Mouse (Mus musculus): ENCODE data around the gene Msln. TPM values are rescaled to one million over a fixed set of nuclear protein-coding genes. Genes with fewer than 3 reads are reported as not detected.

Gene Msln
- polyA plus RNA-seq, 1 experiment, result not detected

- no peak overlapping the region for H3K4me3 ChIP-seq (ENCODE audit: insufficient read depth, low read depth, low read length)
- no peak overlapping the region for H3K27ac ChIP-seq (replicated peaks; ENCODE audit: low read depth, low read length)
- no peaks in the 10 kb centered on the region for H3K4me1 ChIP-seq (ENCODE audit: control insufficient read depth, insufficient read depth, insufficient read length, low read length)
Measured at GRCm38 (mm10) chr17:25783861-25784574, 29.8 kb upstream of the Msln start.

GRCm38 (mm10) chr17:25783086-25783485 lies 28.9 kb upstream of the Msln start:
- H3K4me1 ChIP-seq (ENCODE audit: control insufficient read depth, insufficient read depth, insufficient read length, low read length), result no peaks in the 10 kb centered on the region
- no peak overlapping the region for H3K4me3 ChIP-seq (ENCODE audit: insufficient read depth, low read depth, low read length)
- no peak overlapping the region for H3K27ac ChIP-seq (replicated peaks; ENCODE audit: low read depth, low read length)

GRCm38 (mm10) chr17:25781339-25781738 lies 27.2 kb upstream of the Msln start:
- H3K27ac ChIP-seq (replicated peaks; ENCODE audit: low read depth, low read length), result no peak overlapping the region
- no peaks in the 10 kb centered on the region for H3K4me1 ChIP-seq (ENCODE audit: control insufficient read depth, insufficient read depth, insufficient read length, low read length)
- H3K4me3 ChIP-seq (ENCODE audit: insufficient read depth, low read depth, low read length), result no peak overlapping the region

- no peak overlapping the region for H3K4me3 ChIP-seq (ENCODE audit: insufficient read depth, low read depth, low read length)
- no peak overlapping the region for H3K27ac ChIP-seq (replicated peaks; ENCODE audit: low read depth, low read length)
- H3K4me1 ChIP-seq (ENCODE audit: control insufficient read depth, insufficient read depth, insufficient read length, low read length), result no peaks in the 10 kb centered on the region
Measured at GRCm38 (mm10) chr17:25777948-25778347, 23.8 kb upstream of the Msln start.

GRCm38 (mm10) chr17:25775318-25776062 lies 21.3 kb upstream of the Msln start:
- H3K4me3 ChIP-seq (ENCODE audit: insufficient read depth, low read depth, low read length), result no peak overlapping the region
- H3K4me1 ChIP-seq (ENCODE audit: control insufficient read depth, insufficient read depth, insufficient read length, low read length), result no peaks in the 10 kb centered on the region

GRCm38 (mm10) chr17:25773549-25774120 lies 19.5 kb upstream of the Msln start, which contains the start of gene Narfl:
Gene Narfl (plus strand): TSS chr17:25773776.
- Histone ChIP-seq H3K27ac (replicated peaks; ENCODE audit: low read depth, low read length) (peak within 1 kb of the TSS; percentile 91), H3K4me1 (ENCODE audit: control insufficient read depth, insufficient read depth, insufficient read length, low read length) (no peaks in the 10 kb centered on the region), H3K4me3 (ENCODE audit: insufficient read depth, low read depth, low read length) (peak within 1 kb of the TSS; percentile 80)

More at GRCm38 (mm10) chr17:25775318-25776062, 21.3 kb upstream of the Msln start:
- H3K27ac ChIP-seq (replicated peaks; ENCODE audit: low read depth, low read length), result no peak overlapping the region

GRCm38 (mm10) chr17:25769331-25769730 lies 15.2 kb upstream of the Msln start:
- no peak overlapping the region for H3K27ac ChIP-seq (replicated peaks; ENCODE audit: low read depth, low read length)
- H3K4me1 ChIP-seq (ENCODE audit: control insufficient read depth, insufficient read depth, insufficient read length, low read length), result no peaks in the 10 kb centered on the region
- H3K4me3 ChIP-seq (ENCODE audit: insufficient read depth, low read depth, low read length), result no peak overlapping the region

GRCm38 (mm10) chr17:25765886-25766285 lies 11.7 kb upstream of the Msln start:
- Histone ChIP-seq H3K27ac (replicated peaks; ENCODE audit: low read depth, low read length) (no peak overlapping the region), H3K4me3 (ENCODE audit: insufficient read depth, low read depth, low read length) (no peak overlapping the region), H3K4me1 (ENCODE audit: control insufficient read depth, insufficient read depth, insufficient read length, low read length) (no peaks in the 10 kb centered on the region)

GRCm38 (mm10) chr17:25762591-25762990 lies 8.4 kb upstream of the Msln start:
- Histone ChIP-seq H3K4me1 (ENCODE audit: control insufficient read depth, insufficient read depth, insufficient read length, low read length) (no peaks in the 10 kb centered on the region), H3K4me3 (ENCODE audit: insufficient read depth, low read depth, low read length) (no peak overlapping the region), H3K27ac (replicated peaks; ENCODE audit: low read depth, low read length) (no peak overlapping the region)

- H3K4me1 ChIP-seq (ENCODE audit: control insufficient read depth, insufficient read depth, insufficient read length, low read length), result no peaks in the 10 kb centered on the region
- no peak overlapping the region for H3K27ac ChIP-seq (replicated peaks; ENCODE audit: low read depth, low read length)
- no peak overlapping the region for H3K4me3 ChIP-seq (ENCODE audit: insufficient read depth, low read depth, low read length)
Measured at GRCm38 (mm10) chr17:25761561-25761970, 7.4 kb upstream of the Msln start.

GRCm38 (mm10) chr17:25760148-25760547 lies 6.0 kb upstream of the Msln start:
- Histone ChIP-seq H3K4me1 (ENCODE audit: control insufficient read depth, insufficient read depth, insufficient read length, low read length) (no peaks in the 10 kb centered on the region), H3K4me3 (ENCODE audit: insufficient read depth, low read depth, low read length) (no peak overlapping the region), H3K27ac (replicated peaks; ENCODE audit: low read depth, low read length) (no peak overlapping the region)

GRCm38 (mm10) chr17:25757691-25758090 lies 3.5 kb upstream of the Msln start:
- no peak overlapping the region for H3K27ac ChIP-seq (replicated peaks; ENCODE audit: low read depth, low read length)

GRCm38 (mm10) chr17:25756378-25757242 lies 2.4 kb upstream of the Msln start:
- no peak overlapping the region for H3K4me3 ChIP-seq (ENCODE audit: insufficient read depth, low read depth, low read length)
- no peaks in the 10 kb centered on the region for H3K4me1 ChIP-seq (ENCODE audit: control insufficient read depth, insufficient read depth, insufficient read length, low read length)
- no peak overlapping the region for H3K27ac ChIP-seq (replicated peaks; ENCODE audit: low read depth, low read length)

More at GRCm38 (mm10) chr17:25757691-25758090, 3.5 kb upstream of the Msln start:
- H3K4me1 ChIP-seq (ENCODE audit: control insufficient read depth, insufficient read depth, insufficient read length, low read length), result no peaks in the 10 kb centered on the region
- H3K4me3 ChIP-seq (ENCODE audit: insufficient read depth, low read depth, low read length), result no peak overlapping the region

GRCm38 (mm10) chr17:25755627-25756377 lies 1.6 kb upstream of the Msln start:
- no peaks in the 10 kb centered on the region for H3K4me1 ChIP-seq (ENCODE audit: control insufficient read depth, insufficient read depth, insufficient read length, low read length)
- no peak overlapping the region for H3K4me3 ChIP-seq (ENCODE audit: insufficient read depth, low read depth, low read length)
- H3K27ac ChIP-seq (replicated peaks; ENCODE audit: low read depth, low read length), result no peak overlapping the region

All from brown adipose tissue, adult 24 weeks (tissue).